Mouse (Mus musculus) bone marrow, adult 2 months (tissue): Measurements from ENCODE around the gene Frmpd2. TPM values are rescaled to one million over a fixed set of nuclear protein-coding genes. Genes with fewer than 3 reads are reported as not detected.

Experiments used
- H3K27ac ChIP-seq: fragments of 200-500 bp; 2 replicates; pipeline ENCODE4 v1.5.1; 2012; ENCODE audit warnings: low read depth, mild to moderate bottlenecking, control low read depth, inconsistent platforms, low read length; ENCODE audit not compliant: control insufficient read depth, poor library complexity, insufficient read depth
- H3K4me1 ChIP-seq: fragments of 200-500 bp; 2 replicates; pipeline ENCODE4 v1.6.1; 2011; ENCODE audit warnings: low read length; ENCODE audit not compliant: control insufficient read depth, insufficient read depth
- H3K4me3 ChIP-seq: fragments of 200-500 bp; replicated peaks from 2 replicates; pipeline ENCODE3; 2011; ENCODE audit warnings: mild to moderate bottlenecking, low read depth, low read length, control low read depth; ENCODE audit not compliant: control insufficient read depth
- CTCF ChIP-seq: fragments of 200-500 bp; IDR thresholded peaks from 2 replicates; pipeline ENCODE4 v1.5.1; 2011; ENCODE audit warnings: low read length, control low read depth; ENCODE audit not compliant: control insufficient read depth, insufficient read depth
- POLR2A ChIP-seq: fragments of 200-500 bp; IDR thresholded peaks from 2 replicates; pipeline ENCODE4 v1.6.1; 2011; ENCODE audit warnings: low read depth, mild to moderate bottlenecking, control low read depth, low read length, borderline replicate concordance; ENCODE audit not compliant: control insufficient read depth
- WGBS: fragments of 180-500 bp; shearing (Covaris S2); methylation state at CpG from one replicate; pipeline ENCODE4 v1.1.7; 2018; 5-methylcytosine and 5-hydroxymethylcytosine counted together
- polyA plus RNA-seq: library from polyadenylated mRNA; stranded (reverse); fragments of >200 nt; gene quantifications from 2 replicates; pipeline ENCODE4 v1.2.4, GENCODE M21; 2011; ENCODE audit warnings: low replicate concordance; ENCODE audit not compliant: missing spikeins, insufficient read depth, insufficient read length

Frmpd2 gene
- polyA plus RNA-seq, 1 experiment, result not detected

GRCm38 (mm10) chr14:33607431-33607830 lies 135.9 kb downstream of the Frmpd2 start:
- no peak for TF ChIP-seq CTCF
- no peak for TF ChIP-seq POLR2A
- Histone ChIP-seq H3K4me3 (no peak overlapping the region), H3K27ac (no peak overlapping the region), H3K4me1 (no peaks in the 10 kb centered on the region)
- 85% methylated on average over 10 of the region's 10 CpGs for WGBS

Other genes with a start within 250 kb of the Frmpd2 start
- 4.3 and 14.3 TPM in 2 replicates for gene Mapk8, start 24.5 kb upstream of the Frmpd2 start, polyA plus RNA-seq
- not detected in 2 replicates for gene Ptpn20, start 117.5 kb downstream of the Frmpd2 start, polyA plus RNA-seq